Mouse (Mus musculus) CH12F3 (cell line): Measurements from ENCODE around the gene Zfp764.
"Not testable (repeated sequence)": the region's sequence is repeated elsewhere in the genome, so short reads cannot be mapped to it uniquely, and the experiment has no call there.

ENCODE experiments used
- in situ Hi-C: fragments of 300-500 bp; cut with MboI; formaldehyde crosslinking; loops from 2 replicates; pipeline ENCODE4 v1.14.3; 2020; ENCODE audit warnings: low sequenced_read_pairs

The Zfp764 gene

DNA sequence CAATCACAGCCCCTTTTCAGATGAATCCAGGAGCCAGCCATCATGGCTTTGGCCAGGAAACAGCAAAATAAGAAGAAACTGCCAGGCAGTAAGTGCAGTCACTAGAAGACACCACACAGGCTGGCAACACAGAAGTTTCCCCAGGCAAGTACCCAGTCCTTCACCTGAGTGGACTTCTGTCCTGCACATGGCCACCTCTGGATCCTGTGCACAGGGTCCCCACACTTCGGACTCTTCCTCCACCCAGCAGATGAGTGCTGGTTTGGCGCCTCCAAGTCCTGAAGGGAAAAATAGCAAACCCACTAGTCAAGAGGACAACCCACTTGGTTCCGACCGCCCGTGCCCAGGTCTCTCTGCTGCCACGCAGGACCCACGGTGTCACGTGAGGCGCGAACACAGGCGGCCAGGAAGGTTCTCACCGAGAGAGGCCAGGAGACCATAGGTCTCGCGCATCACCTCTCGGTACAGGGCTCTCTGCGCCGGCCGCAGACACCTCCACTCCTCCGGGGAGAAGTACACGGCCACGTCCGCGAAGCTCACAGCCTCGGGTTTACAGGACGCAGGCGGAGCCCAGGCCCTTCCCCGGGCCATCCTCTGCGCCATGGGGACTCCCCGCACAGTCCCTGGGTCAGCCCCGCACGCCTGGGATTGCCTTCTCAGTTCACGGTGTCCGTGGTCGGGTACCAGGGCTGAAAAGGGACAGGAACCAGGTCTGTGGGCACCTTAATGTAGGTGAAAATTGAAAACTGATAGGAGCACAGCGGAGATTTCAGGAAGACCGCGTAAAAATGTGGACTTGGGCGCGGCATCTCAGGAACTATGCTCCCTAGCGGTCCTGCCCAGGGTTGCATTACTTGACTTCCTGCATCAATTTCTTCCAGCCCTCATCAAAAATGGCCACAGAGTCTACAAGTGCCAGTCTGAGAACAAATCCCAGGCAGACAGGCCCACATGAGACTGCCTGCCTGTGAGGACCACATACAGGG lies at the start of gene Zfp764:
Gene Zfp764, minus strand, starts transcription at position 821 of the 986 bp plus-strand sequence.
- in situ Hi-C loops = not testable (repeated sequence)

DNA sequence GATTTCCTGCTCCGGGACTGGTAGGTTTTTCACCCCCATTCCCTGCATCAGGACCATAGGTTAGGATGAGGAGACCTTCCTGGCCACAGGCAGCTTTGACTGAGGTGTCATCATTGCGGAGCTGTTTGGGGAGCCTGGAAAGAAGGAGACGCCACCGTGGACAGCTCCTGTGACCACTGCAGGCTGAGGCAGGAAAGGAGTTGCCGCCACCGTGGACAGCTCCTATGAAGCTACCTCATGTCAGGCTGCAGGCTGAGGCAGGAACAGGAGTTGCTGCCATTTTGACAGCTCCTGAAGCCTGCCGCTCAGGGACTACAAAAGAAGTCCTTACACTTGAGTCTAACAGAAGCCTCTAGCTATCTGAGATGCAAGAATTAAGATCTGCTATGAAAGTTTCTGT lies 48.3 kb upstream of the Zfp764 start:
- in situ Hi-C loops = no loop called here

DNA sequence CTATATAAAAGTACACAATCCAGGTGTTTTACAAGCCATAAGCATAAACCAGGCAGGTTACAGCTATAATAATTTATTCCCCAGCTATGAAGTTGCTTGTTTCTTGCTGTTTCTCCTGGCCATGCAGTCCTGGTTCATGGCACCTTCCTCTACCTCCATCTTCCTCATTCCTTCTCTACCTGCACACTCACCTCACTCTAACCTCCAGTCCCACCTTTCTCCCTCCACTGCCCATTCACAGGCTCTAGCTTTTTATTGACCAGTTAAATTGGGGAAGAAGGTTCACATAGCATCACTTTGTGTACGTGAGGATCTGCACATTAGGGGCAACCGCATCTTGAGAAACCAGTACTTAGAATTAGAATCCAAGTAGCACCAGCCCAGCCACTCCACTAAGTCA lies 46.4 kb upstream of the Zfp764 start:
- in situ Hi-C loops = no loop called here

DNA sequence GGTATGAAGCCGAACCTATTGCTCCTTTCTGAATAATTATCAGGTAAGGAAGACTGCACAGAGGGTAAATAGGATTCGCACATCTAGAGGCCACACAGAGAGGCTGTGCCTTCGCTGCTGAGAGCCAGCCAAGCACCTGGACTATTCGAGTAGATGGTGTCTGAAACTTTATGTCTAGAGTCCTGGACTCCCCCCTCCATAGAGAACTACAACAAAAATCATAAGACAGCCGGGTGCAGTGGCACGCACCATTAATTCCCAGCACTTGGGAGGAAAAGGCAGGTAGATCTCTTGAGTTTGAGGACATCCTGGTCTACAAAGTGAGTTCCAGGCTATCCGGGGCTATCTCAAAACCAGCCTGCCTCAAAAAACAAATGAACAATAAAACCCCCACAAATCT lies 43.3 kb upstream of the Zfp764 start:
- in situ Hi-C loops = no loop called here

DNA sequence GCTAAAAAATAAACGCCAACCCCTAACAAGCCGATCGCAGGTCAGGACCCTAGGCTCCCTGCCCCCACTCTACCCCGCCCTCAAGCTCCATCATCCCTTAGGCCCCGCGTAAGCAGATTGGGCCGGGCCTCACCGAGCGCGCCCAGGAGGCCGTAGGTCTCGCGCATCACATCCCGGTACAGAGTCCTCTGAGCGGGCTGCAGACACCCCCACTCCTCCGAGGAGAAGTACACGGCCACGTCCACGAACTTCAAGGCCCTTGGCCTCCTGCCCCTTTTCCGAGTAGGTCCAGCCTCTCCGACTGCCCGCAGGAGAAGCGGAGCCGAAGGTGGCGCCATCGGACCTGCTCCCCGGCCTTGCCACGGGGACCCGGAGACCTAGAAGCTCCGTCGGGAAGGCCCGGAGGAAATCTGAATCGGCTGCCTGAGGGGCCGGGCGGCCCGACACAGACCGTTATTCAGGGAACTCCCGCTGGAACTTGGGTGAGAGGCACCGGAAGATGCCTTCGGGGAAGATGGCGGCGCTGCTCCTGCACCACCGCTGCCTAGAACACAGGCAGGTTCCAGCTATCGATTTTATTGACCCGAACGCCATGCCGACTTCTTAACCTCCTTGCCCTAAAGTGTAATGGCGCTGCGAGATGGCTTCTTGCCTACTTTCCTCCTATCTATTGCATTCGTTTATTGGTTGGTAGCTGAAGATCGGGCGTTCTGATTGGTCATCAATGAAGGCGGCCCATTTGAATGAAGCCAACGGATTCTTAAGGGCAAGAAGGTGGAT lies 42.1 kb upstream of the Zfp764 start, which contains the start of gene Zfp689:
Gene Zfp689, minus strand, starts transcription at position 638 of the 780 bp plus-strand sequence.
- in situ Hi-C loops = no loop called here

DNA sequence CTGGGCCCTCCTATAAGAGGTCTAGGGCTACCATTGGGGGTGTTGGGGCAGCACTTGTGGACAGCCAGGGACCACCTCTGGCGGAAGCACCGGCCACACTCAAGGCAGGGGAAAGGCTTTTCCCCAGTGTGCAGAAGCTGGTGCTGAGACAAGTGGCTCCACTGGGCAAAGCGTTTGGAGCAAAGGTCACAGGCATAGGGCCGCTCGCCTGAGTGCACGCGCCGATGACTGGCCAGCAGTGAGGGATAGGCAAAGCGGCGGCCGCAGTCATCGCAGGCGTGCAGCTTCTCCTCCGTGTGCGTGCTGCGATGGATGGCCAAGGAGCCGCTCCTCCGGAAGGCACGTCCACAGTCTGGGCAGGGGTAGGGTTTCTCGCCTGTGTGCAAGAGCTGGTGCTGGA lies 37.4 kb upstream of the Zfp764 start:
- in situ Hi-C loops = no loop called here

DNA sequence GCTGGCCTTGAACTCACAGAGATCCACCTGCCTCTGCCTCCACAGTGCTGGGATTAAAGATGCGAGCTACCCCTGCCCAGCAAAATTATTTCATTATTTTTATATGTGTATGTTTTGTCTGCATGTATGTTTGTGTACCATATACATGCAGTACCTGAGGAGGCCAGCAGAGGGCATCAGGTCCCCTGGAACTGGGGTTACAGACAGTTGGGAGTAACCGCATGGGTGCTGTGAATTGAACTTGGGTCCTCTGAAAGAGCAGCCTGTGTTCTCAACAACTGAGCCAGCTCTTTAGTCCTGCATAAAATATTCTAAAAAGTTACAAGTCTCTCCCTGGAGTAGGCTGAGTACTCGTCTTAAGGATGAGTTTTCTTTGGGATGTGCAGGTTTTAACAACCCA lies 31.1 kb upstream of the Zfp764 start:
- in situ Hi-C loops = no loop called here

DNA sequence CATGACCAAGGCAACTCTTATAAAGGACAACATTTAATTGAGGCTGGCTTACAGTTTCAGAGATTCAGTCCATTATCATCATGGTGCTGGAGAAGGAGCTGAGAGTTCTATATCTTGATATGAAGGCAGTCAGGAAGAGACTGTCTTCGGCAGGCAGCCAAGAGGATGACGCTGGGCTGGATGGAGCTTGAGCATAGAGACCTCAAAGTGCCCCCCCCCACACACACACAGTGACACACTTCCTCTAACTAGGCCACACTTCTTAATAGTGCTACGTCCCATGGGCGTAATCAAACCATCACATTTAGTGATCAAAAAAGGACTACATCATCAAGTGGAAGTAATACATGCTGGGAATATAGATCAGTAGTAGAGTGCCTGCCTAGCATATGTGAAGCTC lies 28.6 kb upstream of the Zfp764 start:
- in situ Hi-C loops = no loop called here

DNA sequence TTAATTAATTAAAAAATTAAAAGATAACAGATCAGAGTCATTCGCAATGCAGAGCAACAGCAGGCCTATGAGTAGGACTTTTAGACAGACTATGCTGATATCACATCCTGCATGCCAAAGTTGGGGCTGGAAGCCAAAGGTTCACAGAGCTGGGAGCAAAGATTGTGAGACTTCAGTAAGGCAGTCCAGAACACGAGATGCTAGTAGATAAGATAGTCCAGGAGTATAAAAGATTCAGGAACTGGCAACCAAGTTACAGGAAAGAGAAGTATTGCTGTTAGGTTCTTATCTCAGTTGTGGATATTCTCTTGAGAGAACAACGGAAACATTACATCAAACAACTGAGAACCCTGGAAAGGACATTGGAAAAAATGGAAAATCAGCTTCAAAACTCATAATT lies 19.7 kb upstream of the Zfp764 start:
- in situ Hi-C loops = no loop called here

DNA sequence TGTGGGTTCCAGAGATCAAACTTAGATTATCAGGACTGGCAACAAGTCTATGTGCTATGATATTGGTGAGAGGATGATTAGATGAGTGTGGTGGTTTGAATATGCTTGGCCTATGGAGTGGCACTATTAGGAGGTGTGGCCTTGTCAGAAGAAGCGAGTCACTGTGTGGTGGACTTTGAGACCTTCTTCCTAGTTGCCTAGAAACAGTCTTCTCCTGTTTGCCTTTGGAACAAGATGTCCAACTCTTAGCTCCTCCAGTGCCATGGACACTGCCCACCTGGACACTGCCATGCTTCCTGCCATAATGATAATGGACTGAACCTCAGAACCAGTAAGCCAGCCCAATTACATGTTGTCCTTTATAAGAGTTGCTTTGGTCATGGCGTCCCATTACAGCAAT lies 19.3 kb upstream of the Zfp764 start:
- in situ Hi-C loops = no loop called here

DNA sequence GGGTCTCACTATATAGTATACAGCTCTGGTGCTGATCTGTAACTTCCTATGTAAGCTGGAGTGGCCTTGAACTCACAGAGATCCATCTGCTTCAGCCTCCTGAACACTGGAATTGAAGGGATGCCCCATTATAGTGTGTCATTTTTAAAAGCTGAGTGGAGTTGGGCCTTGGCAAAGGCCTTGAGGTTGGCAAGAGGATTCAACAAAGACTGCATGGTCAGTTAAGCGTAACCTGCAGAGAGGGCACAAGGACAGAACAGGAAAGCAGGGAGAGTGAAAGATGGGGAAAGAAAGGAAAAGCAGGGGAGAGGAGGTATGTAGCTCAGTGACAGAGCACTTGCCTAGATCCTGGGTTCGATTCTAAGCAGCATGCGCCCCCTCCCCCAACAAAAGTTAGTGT lies 18.7 kb upstream of the Zfp764 start:
- in situ Hi-C loops = no loop called here

DNA sequence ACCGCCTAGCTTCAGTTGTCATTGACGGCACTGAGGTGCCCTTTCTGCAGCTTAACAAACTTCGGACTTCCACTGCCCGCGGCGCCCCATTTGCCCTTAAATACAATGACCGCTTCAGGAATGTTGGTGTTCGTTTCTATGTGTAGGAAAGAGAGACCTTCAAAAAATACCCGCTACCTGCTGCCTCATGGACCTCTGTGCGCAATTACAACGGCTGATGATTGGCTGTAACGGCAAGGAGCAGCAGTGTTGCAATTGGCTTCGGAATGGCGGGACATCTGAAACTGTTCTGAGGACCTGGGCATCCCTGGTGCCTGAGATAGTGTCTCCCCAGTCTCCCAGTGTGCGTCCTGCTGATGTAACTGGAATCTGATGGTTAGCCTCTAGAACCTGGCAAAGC lies 15.6 kb upstream of the Zfp764 start:
- in situ Hi-C loops = no loop called here

DNA sequence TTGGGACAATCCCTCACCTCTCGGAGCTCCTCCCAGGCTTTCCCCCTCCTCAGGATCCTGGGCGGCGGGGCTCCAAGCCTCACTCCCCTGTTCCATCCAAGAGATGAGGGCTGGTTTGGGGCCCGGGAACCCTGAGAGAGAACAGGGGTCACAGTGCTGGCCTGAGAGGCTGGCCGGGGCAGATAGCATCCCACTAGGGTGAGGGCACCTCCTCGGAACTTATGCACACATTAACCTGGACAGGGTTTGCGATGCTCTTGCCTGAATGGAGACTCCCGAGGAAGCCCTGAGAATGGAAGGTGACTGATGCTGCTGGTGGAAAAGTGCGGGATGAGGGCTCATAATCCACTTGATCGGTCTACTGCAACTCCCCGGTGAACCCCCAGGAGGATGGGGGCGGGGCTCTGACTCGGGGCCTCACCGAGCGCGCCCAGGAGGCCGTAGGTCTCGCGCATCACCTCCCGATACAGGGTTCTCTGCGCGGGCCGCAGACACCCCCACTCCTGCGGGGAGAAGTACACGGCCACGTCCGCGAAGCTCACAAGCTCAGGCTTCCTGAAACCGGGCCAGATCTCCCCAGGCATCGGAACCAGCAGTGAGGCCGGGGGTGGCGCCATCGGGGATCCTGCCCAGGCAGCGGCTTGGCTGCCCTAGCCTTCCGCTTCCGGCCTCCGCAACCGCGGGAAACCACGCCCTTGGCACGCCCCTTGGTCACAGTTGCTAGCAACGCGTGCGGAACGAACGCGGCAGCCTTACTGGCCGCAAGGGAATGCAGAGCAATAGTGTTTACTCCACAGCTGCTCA lies 15.0 kb upstream of the Zfp764 start, which contains the start of gene Zfp688:
Gene Zfp688, minus strand, starts transcription at position 681 of the 804 bp plus-strand sequence.
- in situ Hi-C loops = no loop called here

DNA sequence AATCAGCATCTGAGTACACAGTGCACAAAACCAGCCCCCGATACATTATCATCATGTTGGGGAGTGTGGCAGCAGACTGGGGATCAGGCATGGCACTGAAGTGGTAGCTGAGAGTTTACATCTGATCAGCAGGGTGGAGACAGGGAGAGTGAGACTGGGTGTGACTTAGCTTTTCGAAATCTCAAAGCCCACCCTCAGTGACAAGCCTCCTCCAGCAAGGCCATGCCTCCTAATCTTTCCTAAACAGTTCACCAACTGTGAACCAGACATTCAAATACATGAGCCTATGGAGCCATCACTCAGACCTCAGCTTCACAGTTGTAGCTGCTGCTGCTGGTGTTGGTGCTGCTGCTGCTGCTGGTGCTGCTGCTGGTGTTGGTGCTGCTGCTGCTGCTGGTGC lies 4.8 kb upstream of the Zfp764 start:
- in situ Hi-C loops = no loop called here

DNA sequence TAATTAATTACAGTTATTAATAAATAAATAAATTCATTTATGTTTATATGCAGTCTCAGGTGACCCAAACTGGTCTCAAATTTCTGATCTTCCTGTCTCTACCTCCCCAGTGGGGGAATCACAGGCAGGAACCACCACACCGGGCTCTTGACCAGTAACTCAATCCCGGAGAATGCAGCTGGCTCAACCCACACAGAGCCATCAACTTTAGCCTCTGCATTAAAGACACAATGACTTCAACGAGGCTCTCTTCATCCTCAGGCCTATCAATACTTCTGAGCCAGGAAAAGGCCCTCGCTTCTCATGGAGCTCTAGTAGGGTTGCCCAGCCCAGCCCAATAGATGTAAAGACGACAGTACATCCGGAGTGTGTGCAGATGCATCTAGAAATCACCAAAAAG lies 2.5 kb downstream of the Zfp764 start:
- in situ Hi-C loops = not testable (repeated sequence)

DNA sequence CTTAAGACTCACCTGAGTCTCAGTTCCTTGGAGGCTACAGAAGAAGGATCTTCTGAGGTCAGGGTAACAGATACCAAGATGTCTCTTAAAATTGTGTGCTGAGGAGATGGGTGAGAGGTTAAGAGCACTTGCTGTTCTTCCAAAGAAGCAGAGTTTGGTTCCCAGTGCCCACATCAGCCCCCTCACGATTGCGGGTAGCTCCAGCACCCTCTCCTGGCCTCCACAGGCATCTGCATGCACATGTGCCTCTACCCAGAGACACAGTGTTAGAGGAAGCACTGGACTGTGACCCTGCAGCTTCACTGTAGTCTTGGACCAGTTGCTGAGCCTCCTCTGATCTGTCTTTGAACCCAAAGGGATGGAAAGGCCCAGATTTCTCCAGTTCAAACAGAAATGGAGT lies 3.6 kb downstream of the Zfp764 start:
- in situ Hi-C loops = no loop called here

DNA sequence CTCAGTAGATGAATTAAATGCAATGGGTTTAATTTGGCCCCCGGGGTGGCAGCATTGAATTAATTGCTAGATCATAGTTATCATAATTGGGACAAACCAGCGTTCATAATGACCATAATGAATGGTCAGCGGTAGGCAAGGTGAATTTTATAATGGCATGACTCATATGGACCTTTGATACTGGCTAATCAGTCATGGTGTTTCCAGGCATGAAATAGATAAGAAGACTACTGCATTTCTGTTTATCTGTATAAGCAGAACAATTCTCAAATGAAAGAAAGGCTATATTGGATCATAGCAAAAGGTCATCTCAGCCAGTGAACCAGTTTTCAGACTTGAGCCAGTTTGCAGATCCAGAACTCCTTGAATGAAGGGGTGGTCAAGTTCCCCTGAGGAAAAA lies 6.3 kb downstream of the Zfp764 start:
- in situ Hi-C loops = no loop called here

DNA sequence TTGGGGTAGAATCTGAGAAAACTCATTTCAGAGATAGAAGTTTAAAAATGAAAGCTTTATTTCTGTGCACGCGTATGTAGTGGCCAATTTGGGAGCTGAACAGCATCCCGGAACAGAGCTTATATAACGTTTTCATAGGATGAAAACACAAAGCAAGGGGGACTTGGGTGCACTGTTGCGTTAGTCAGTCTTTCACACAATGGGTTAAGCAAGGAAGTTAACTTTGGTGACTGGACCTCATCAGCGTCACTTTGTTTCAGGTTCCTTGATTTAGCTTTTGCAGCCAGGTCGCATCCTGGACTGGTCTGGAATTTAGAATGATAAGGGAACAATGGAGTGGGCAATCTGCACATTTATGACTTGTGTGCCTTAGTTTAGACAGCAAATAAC lies 12.7 kb downstream of the Zfp764 start:
- in situ Hi-C loops = no loop called here

DNA sequence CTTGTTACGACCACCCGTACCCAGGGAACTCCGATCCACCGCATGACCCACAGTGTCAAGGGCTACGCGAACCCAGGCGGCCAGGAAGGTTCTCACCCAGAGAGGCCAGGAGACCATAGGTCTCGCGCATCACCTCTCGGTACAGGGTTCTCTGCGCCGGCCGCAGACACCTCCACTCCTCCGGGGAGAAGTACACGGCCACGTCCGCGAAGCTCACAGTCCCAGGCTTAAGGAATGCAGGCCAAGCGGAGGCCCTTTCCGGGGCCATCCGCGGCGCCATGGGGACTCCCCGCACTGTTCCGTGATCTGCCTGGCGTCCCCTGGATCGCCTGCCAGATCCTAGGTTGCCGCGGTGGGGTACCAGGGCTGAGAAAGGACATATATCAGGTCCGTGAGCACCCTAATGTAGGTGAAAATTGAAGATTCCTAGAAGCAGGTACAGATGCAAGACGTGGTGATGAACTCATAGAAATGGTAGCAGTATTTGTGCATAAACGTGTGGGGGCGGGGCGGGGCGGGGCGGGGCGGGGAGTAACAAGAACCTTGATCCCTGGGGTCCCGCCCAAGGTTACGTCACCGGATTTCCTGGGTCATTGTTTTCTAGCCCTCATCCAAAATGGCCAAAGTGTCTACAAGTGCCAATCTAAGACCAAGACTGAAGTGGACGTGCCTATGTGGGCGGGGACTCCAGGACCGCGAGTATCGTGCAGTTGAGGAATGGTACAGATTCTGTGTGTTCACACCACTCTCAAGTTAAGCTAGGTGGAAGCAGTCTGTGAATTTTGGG lies 13.3 kb downstream of the Zfp764 start, which contains the start of gene E430018J23Rik:
Gene E430018J23Rik, minus strand, starts transcription at position 473 of the 787 bp plus-strand sequence.
- in situ Hi-C loops = no loop called here

DNA sequence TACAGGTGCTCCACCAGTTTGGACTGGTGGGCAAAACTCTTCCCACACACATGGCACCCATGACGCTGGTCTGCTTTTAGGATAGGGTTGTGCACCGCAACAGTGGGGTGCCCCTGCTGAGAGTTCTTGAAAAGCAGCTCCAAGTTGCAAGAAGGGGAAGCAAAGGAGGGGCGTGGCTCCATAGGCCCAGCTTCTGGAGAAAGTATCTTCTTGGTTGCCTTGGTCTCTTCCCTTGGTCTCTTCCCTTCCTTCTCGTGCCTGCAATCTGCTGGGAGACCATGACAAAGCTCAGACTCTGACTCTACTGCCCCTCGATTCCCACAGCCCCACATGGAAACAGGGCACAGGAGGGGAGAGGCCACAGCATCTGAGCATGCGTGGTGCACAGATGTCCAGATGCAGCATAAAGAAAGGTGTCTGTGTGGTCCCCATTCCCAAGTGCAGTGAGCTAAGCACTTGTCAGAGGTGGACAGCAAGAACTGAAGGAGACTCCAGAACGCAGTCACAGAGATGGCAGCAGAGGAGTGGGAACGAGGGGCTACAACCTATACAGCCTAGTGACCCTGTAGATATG lies 14.3 kb downstream of the Zfp764 start:
- in situ Hi-C loops = no loop called here
